Mouse (Mus musculus) heart, embryonic 16.5 days (tissue): Measurements from ENCODE around the gene Nfs1. TPM values are rescaled to one million over a fixed set of nuclear protein-coding genes. Genes with fewer than 3 reads are reported as not detected.
A peak's percentile ranks its signal among the peaks of the same experiment; 100 is the strongest.
"Not testable (repeated sequence)": the region's sequence is repeated elsewhere in the genome, so short reads cannot be mapped to it uniquely, and the experiment has no call there.

Source experiments
- ATAC-seq: fragments of 200-750 bp; cut with Nextera tagmentation; replicated peaks from 2 replicates; pipeline ENCODE4 v1.8.0; 2017; ENCODE audit warnings: moderate number of reproducible peaks; ENCODE audit not compliant: insufficient read depth, low FRiP score; ENCODE audit errors: extremely low read depth
- H3K27ac ChIP-seq: fragments of 300-500 bp; sonication (generic); 2 replicates; pipeline ENCODE4 v1.5.1; 2014; ENCODE audit warnings: mild to moderate bottlenecking, low read length, control low read depth, moderate library complexity
- H3K27me3 ChIP-seq: fragments of 300-500 bp; sonication (generic); 2 replicates; pipeline ENCODE4 v1.6.1; 2014; ENCODE audit warnings: low read length, mixed read lengths; ENCODE audit not compliant: control insufficient read depth, insufficient read depth
- H3K36me3 ChIP-seq: fragments of 300-500 bp; sonication (generic); 2 replicates; pipeline ENCODE4 v1.6.1; 2014; ENCODE audit not compliant: control insufficient read depth, insufficient read depth
- H3K4me1 ChIP-seq: fragments of 300-500 bp; sonication (generic); 2 replicates; pipeline ENCODE4 v1.6.1; 2014; ENCODE audit warnings: low read length, mixed read lengths; ENCODE audit not compliant: control insufficient read depth, insufficient read depth
- H3K4me2 ChIP-seq: fragments of 300-500 bp; sonication (generic); 2 replicates; pipeline ENCODE4 v1.6.1; 2014; ENCODE audit warnings: low read depth, mild to moderate bottlenecking, control low read depth, low read length
- H3K4me3 ChIP-seq: fragments of 300-500 bp; sonication (generic); 2 replicates; pipeline ENCODE4 v1.5.1; 2014; ENCODE audit warnings: mild to moderate bottlenecking, control low read depth, low read length
- H3K9ac ChIP-seq: fragments of 300-500 bp; sonication (generic); 2 replicates; pipeline ENCODE4 v1.6.1; 2014; ENCODE audit warnings: low read length, control low read depth
- H3K9me3 ChIP-seq: fragments of 300-500 bp; sonication (generic); replicated peaks from 2 replicates; pipeline ENCODE4 v1.6.1; 2016; ENCODE audit warnings: low read length; ENCODE audit not compliant: control insufficient read depth
- WGBS: fragments of 180-500 bp; shearing (Covaris S2); extraction: QIAGEN DNeasy Blood & Tissue Kit; methylation state at CpG from one replicate; pipeline ENCODE4 v1.1.7; 2014; 5-methylcytosine and 5-hydroxymethylcytosine counted together
- polyA plus RNA-seq: library from polyadenylated mRNA; unstranded; fragments of >200 nt; fragmentation: Nextera tagmentation; extraction: Ambion mirVana; gene quantifications from 2 replicates; pipeline ENCODE4 v1.2.1, GENCODE M21; 2015

Nfs1 gene
- polyA plus RNA-seq = 70.3 and 75.0 TPM in 2 replicates

DNA sequence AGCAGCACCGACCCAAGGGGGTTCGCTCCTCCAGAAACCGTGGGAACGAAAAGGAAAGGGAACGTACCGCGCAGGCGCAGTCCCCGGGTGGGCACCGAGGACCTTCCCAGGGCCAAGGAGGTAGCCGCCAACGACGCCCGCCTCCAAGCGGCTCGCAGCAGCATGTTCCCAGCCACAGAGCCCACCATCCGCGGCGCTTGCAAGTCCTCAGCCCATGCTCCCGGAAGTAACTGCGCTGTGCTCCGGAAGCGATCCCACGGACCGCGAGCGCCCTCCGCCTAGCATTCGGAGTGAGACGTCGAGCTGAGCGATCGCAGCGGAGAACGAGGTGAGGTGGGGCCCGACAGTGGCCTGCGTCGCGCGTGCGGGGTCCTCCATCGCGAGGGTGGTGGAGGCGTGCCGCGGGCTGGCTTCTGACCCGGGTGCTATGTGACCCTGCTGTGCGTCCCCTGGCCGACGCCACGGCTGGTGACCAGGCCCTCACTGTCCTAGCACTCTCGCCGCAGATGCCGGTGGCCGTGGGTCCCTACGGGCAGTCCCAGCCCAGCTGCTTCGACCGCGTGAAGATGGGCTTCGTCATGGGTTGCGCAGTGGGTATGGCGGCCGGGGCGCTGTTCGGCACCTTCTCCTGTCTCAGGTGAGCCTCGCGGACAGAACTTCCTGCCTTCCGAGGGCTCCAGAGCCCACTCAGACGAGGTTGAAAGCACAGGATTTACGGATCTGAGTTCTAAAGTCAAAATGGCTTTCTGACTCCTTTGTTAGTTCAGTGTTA lies at the start of gene Nfs1, which contains the start of gene Romo1:
Gene Nfs1, minus strand, starts transcription at position 234 of the 772 bp plus-strand sequence.
Gene Romo1, plus strand, starts transcription at position 87 of the 772 bp plus-strand sequence.
- WGBS = under 1% methylated on average over 70 of the region's 70 CpGs
- H3K27ac ChIP-seq = peak within 1 kb of the TSS; percentile 96
- peaks cover 9% of the 10 kb centered on the region for H3K36me3 ChIP-seq
- H3K9me3 ChIP-seq = no peaks in the 10 kb centered on the region
- no peaks in the 10 kb centered on the region for H3K27me3 ChIP-seq
- H3K4me2 ChIP-seq = peak within 1 kb of the TSS; percentile 73
- peak within 1 kb of the TSS; percentile 94 for H3K9ac ChIP-seq
- H3K4me1 ChIP-seq = peaks cover 9% of the 10 kb centered on the region; the same call in 1 of the 2 replicates
- peak within 1 kb of the TSS; percentile 87 for H3K4me3 ChIP-seq
- ATAC-seq = peak; percentile 96

- no peak overlapping the region for H3K27ac ChIP-seq
- no peaks in the 10 kb centered on the region for H3K36me3 ChIP-seq
These were observed 49.3 kb upstream of the Nfs1 start for GRCm38 (mm10) chr2:156193066-156193862.

DNA sequence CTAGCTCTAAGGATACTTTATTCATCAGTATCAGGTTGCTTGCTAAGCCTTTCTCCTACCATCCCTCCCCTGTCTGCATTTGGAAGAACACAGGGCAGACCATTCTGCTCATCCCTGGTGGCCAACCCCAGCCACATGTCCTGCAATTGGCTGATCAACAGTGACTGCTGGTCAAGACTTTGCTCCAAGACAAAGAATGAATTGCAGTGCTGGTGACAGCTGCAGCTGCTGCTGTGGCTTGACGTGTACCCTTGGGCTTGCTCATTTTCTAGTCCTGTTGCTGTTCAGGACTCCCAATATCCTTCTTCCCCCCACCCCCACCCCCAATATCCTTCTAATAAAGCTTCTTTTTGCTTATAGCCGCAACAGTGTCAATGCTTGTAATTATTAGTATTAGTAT lies 48.1 kb upstream of the Nfs1 start:
- whole genome bisulfite sequencing = 85% methylated on average over 2 of the region's 2 CpGs
- no peak overlapping the region for H3K27ac ChIP-seq
- no peaks in the 10 kb centered on the region for H3K9me3 ChIP-seq

More at GRCm38 (mm10) chr2:156193066-156193862, 49.3 kb upstream of the Nfs1 start:
- Histone ChIP-seq H3K9ac (no peak overlapping the region), H3K27me3 (no peaks in the 10 kb centered on the region), H3K4me1 (peaks cover 10% of the 10 kb centered on the region), H3K9me3 (no peaks in the 10 kb centered on the region), H3K4me3 (no peak overlapping the region), H3K4me2 (no peak overlapping the region)
- WGBS = 79% methylated on average over 3 of the region's 3 CpGs
- no peak for ATAC-seq

GRCm38 (mm10) chr2:156191540-156191939 lies 47.6 kb upstream of the Nfs1 start:
- 99% methylated on average over 2 of the region's 2 CpGs for WGBS
- Histone ChIP-seq H3K4me2 (no peak overlapping the region), H3K9me3 (no peaks in the 10 kb centered on the region), H3K27ac (no peak overlapping the region), H3K4me1 (0 out of 2 replicates have a peak, but pooled peaks cover 3% of the 10 kb centered on the region), H3K27me3 (no peaks in the 10 kb centered on the region), H3K36me3 (no peaks in the 10 kb centered on the region), H3K9ac (no peak overlapping the region), H3K4me3 (no peak overlapping the region)
- ATAC-seq = no peak

More for the DNA sequence above, 48.1 kb upstream of the Nfs1 start:
- H3K36me3 ChIP-seq = no peaks in the 10 kb centered on the region
- H3K4me3 ChIP-seq = no peak overlapping the region
- no peak overlapping the region for H3K4me2 ChIP-seq
- no peak overlapping the region for H3K9ac ChIP-seq
- H3K27me3 ChIP-seq = no peaks in the 10 kb centered on the region
- 0 out of 2 replicates have a peak, but pooled peaks cover 3% of the 10 kb centered on the region for H3K4me1 ChIP-seq
- ATAC-seq = no peak

GRCm38 (mm10) chr2:156190004-156190896 lies 46.3 kb upstream of the Nfs1 start:
- H3K9ac ChIP-seq = no peak overlapping the region
- no peaks in the 10 kb centered on the region for H3K27me3 ChIP-seq
- H3K4me1 ChIP-seq = 0 out of 2 replicates have a peak, but pooled peaks cover 3% of the 10 kb centered on the region
- no peak overlapping the region for H3K27ac ChIP-seq
- peak; percentile 52; the same call in 1 of the 2 replicates for ATAC-seq
- no peaks in the 10 kb centered on the region for H3K9me3 ChIP-seq
- no peaks in the 10 kb centered on the region for H3K36me3 ChIP-seq
- H3K4me2 ChIP-seq = no peak overlapping the region
- no peak overlapping the region for H3K4me3 ChIP-seq
- 69% methylated on average over 14 of the region's 14 CpGs for WGBS

DNA sequence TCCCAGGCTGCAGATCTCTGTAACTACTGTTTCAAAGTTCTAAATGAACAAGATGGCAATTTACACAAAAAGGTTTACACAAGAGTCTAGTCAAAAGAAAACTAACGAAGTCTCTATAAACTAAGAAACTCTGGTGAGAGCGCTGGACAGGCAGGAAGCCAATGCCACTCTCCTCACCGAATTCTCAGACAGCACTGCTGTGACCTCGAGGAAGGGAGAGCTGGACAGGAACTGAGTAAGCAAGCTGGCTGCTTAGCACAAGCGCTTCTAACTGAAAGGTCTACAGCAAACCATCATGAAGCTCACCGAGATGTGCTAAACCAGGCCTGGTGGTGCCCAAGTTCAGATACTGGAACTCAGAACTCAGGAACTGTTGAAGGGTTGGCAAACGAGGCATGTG lies 45.3 kb upstream of the Nfs1 start:
- H3K9me3 ChIP-seq, H3K4me3 ChIP-seq, H3K4me2 ChIP-seq, H3K36me3 ChIP-seq, H3K4me1 ChIP-seq, H3K9ac ChIP-seq, H3K27me3 ChIP-seq, ATAC-seq, H3K27ac ChIP-seq: not testable (repeated sequence)
- whole genome bisulfite sequencing = 74% methylated on average over 7 of the region's 7 CpGs

GRCm38 (mm10) chr2:156181592-156181991 lies 37.6 kb upstream of the Nfs1 start:
- no peak for ATAC-seq
- no peaks in the 10 kb centered on the region for H3K27me3 ChIP-seq
- H3K4me2 ChIP-seq = peak overlapping the region; percentile 79
- H3K27ac ChIP-seq = peak overlapping the region; percentile 88
- peaks cover 10% of the 10 kb centered on the region for H3K36me3 ChIP-seq
- peaks cover 24% of the 10 kb centered on the region for H3K4me1 ChIP-seq
- no peaks in the 10 kb centered on the region for H3K9me3 ChIP-seq
- peak overlapping the region; percentile 76 for H3K9ac ChIP-seq
- WGBS = 71% methylated on average over 2 of the region's 2 CpGs
- no peak overlapping the region for H3K4me3 ChIP-seq

DNA sequence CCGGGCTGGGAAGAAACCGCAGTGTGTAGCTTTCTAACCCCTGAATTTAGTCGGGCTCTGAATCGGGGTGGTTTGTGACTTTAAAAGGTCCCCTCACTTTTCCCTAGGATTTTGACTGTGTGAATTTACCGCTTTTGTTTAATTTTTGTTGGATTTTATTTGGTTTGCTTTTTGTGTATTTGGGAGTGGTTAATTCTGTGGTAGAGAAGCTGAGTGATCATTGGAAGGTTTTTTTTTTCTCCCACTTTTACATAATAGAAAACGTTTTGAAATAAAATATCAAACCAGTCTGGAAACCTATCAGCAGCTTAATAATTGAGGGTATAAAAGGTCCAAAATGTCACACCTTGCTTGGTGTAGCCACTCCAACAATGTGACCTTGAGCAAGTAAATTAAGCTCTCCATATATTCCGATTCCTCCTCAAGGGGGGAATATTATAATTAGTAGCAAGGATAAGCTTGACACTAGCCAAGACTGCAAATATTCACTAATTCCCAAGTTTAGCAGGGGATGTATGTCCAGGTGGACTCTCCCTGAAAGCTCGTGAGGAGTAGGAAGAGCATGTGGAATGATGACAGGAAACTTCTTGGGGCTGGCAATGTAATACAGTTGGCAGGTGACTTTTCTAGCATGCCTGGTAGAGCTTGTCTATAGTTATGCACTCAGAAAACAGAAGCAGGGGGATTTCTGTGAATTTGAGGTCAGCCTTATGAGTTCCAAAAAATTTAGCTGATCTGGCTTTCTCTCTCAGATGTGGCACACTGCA lies 37.0 kb upstream of the Nfs1 start:
- Histone ChIP-seq H3K27me3 (no peaks in the 10 kb centered on the region), H3K4me3 (peak overlapping the region; percentile 85), H3K4me2 (peak overlapping the region; percentile 79), H3K36me3 (peaks cover 10% of the 10 kb centered on the region), H3K27ac (peak overlapping the region; percentile 88), H3K9ac (peak overlapping the region; percentile 76), H3K4me1 (peaks cover 24% of the 10 kb centered on the region), H3K9me3 (no peaks in the 10 kb centered on the region)
- WGBS = 9% methylated on average over 8 of the region's 8 CpGs
- ATAC-seq = peak; percentile 1; the same call in 1 of the 2 replicates
